Comparison of ENCODE assay signal across 27 mouse cellular contexts in genomic region chr8:84059226-84059625, GRCm38 (mm10). TPM values are rescaled to one million over a fixed set of nuclear protein-coding genes. Genes with fewer than 3 reads are reported as not detected.
DNase-seq lines count a peak whose midpoint lies in the region; ATAC-seq and TF ChIP-seq lines count a peak whose summit lies in the region.
"Had no signal": no experiment of that assay in that cellular context is flagged by ENCODE, and none has a peak within 500 bp of the region (broad histone marks: within the 10 kb centered on the region; RNA-seq: fewer than 3 reads in every experiment).

No protein-coding gene starts in this region.

- H3K27ac ChIP-seq in liver, postnatal 0 days (ENCODE audit: low read depth): no peak overlapping the region
- H3K27ac ChIP-seq in liver, embryonic 11.5 days (ENCODE audit: low read depth, low read length): no peak overlapping the region
- H3K27ac ChIP-seq: embryonic facial prominence, embryonic 10.5 days; forebrain, embryonic 15.5 days; heart, embryonic 10.5 days; hindbrain, embryonic 10.5 days; limb, embryonic 10.5 days; liver, embryonic 13.5 days; lung, embryonic 15.5 days; midbrain, embryonic 12.5 days had no signal

- H3K4me3 ChIP-seq in liver, postnatal 0 days (ENCODE audit: low read depth, low read length): no peak overlapping the region
- no peak overlapping the region for H3K4me3 ChIP-seq in liver, embryonic 11.5 days (ENCODE audit: low read depth, low read length)
- H3K4me3 ChIP-seq: embryonic facial prominence, embryonic 10.5 days; forebrain, embryonic 15.5 days; heart, embryonic 10.5 days; hindbrain, embryonic 10.5 days; limb, embryonic 10.5 days; liver, embryonic 13.5 days; lung, embryonic 15.5 days; midbrain, embryonic 12.5 days had no signal

- peaks cover 7% of the 10 kb centered on the region; the same call in 1 of the 2 replicates for H3K4me1 ChIP-seq in liver, postnatal 0 days (ENCODE audit: insufficient read depth)
- H3K4me1 ChIP-seq in liver, embryonic 11.5 days (replicated peaks; ENCODE audit: control insufficient read depth, insufficient read depth, low read length): peaks cover 12% of the 10 kb centered on the region
- H3K4me1 ChIP-seq: embryonic facial prominence, embryonic 10.5 days; forebrain, embryonic 15.5 days; heart, embryonic 10.5 days; hindbrain, embryonic 10.5 days; limb, embryonic 10.5 days; lung, embryonic 15.5 days; midbrain, embryonic 12.5 days had no signal

- H3K9ac ChIP-seq in liver, postnatal 0 days (replicated peaks): no peak overlapping the region
- H3K9ac ChIP-seq in liver, embryonic 11.5 days (ENCODE audit: low read depth, low read length): no peak overlapping the region
- H3K9ac ChIP-seq: forebrain, embryonic 15.5 days; liver, embryonic 13.5 days; lung, embryonic 15.5 days; midbrain, embryonic 12.5 days had no signal

- H3K9me3 ChIP-seq in liver, postnatal 0 days (ENCODE audit: low read length): no peaks in the 10 kb centered on the region
- H3K9me3 ChIP-seq in liver, embryonic 11.5 days (ENCODE audit: control insufficient read depth, low read length): no peaks in the 10 kb centered on the region
- H3K9me3 ChIP-seq: embryonic facial prominence, embryonic 10.5 days; forebrain, embryonic 15.5 days; heart, embryonic 10.5 days; hindbrain, embryonic 10.5 days; limb, embryonic 10.5 days; liver, embryonic 13.5 days; lung, embryonic 15.5 days; midbrain, embryonic 12.5 days had no signal

- no peak for ATAC-seq in CD4-positive, CD25-positive, alpha-beta regulatory T cell, adult 4 months
- ATAC-seq in liver, postnatal 0 days: no peak
- no peak for ATAC-seq in liver, embryonic 11.5 days (replicated peaks; ENCODE audit: low FRiP score)
- ATAC-seq: forebrain, embryonic 15.5 days; hindbrain, embryonic 16.5 days had no signal

- TF ChIP-seq EP300 in liver, postnatal 0 days (IDR thresholded peaks at IDR 0.05; ENCODE audit: low read depth): no peak

- DNase-seq in CD4-positive, CD25-positive, alpha-beta regulatory T cell, adult 2 months (ENCODE audit: low read depth, low spot score): peak; percentile 27
- DNase-seq in liver, postnatal 0 days: no peak
- no peak for DNase-seq in liver, embryonic 11.5 days (ENCODE audit: low spot score)
- DNase-seq in R1 (ENCODE audit: low read depth, low spot score): peak; percentile 70
- DNase-seq in urinary bladder, postnatal 36 days (ENCODE audit: low spot score in 2 of 2): no peak
- DNase-seq in lung, postnatal 14 days: no peak
- DNase-seq: adrenal gland, postnatal 36 days; cerebellum, adult 11 months; cerebellum, postnatal 10 days; gastrocnemius, postnatal 10 days; kidney, adult 11 months; liver, embryonic 13.5 days; spleen, adult 18-20 months; thymus, postnatal 14 days had no signal

- TF ChIP-seq CTCF in liver, postnatal 0 days (IDR thresholded peaks at IDR 0.05; ENCODE audit: low read depth): peak; percentile 31; the same call in 1 of the 2 replicates

- no peak overlapping the region for H3K4me2 ChIP-seq in liver, postnatal 0 days (ENCODE audit: low read depth, low read length)
- no peak overlapping the region for H3K4me2 ChIP-seq in liver, embryonic 11.5 days
- H3K4me2 ChIP-seq: forebrain, embryonic 15.5 days; liver, embryonic 13.5 days; lung, embryonic 15.5 days; midbrain, embryonic 12.5 days had no signal

- WGBS in liver, postnatal 0 days (ENCODE audit: insufficient replicate concordance): 77% methylated on average over 2 of the region's 2 CpGs
- 87% methylated on average over 2 of the region's 2 CpGs for WGBS in liver, embryonic 11.5 days

- H3K27me3 ChIP-seq in liver, postnatal 0 days (ENCODE audit: insufficient read depth, low read length): no peaks in the 10 kb centered on the region
- no peaks in the 10 kb centered on the region for H3K27me3 ChIP-seq in liver, embryonic 11.5 days (replicated peaks; ENCODE audit: control insufficient read depth, insufficient read depth, low read length)
- H3K27me3 ChIP-seq: forebrain, embryonic 15.5 days; liver, embryonic 13.5 days; lung, embryonic 15.5 days; midbrain, embryonic 12.5 days had no signal

- H3K36me3 ChIP-seq in liver, postnatal 0 days (replicated peaks; ENCODE audit: insufficient read depth, low read length): no peaks in the 10 kb centered on the region
- no peaks in the 10 kb centered on the region for H3K36me3 ChIP-seq in liver, embryonic 11.5 days (ENCODE audit: control insufficient read depth, insufficient read depth, low read length)
- H3K36me3 ChIP-seq: embryonic facial prominence, embryonic 10.5 days; forebrain, embryonic 15.5 days; heart, embryonic 10.5 days; hindbrain, embryonic 10.5 days; limb, embryonic 10.5 days; liver, embryonic 13.5 days; lung, embryonic 15.5 days; midbrain, embryonic 12.5 days had no signal

RNA-seq across cellular contexts. Expression of gene Gm10643, which starts 5.7 kb away (rescaled TPM):
- 1 to 10 TPM; 1.2 to 1.7 TPM for polyA plus RNA-seq in CD4-positive, CD25-positive, alpha-beta regulatory T cell, adult 4 months (2017; shearing (Covaris generic))
- 0.36 and 0.41 TPM in 2 replicates for polyA plus RNA-seq in liver, postnatal 0 days (2015; fragmentation: Nextera tagmentation; extraction: Ambion mirVana)
- polyA plus RNA-seq in liver, embryonic 11.5 days (2014; fragmentation: Nextera tagmentation; extraction: Ambion mirVana): 0.52 and 0.86 TPM in 2 replicates

RNA-seq across cellular contexts. Expression of gene Rfx1, which starts 7.4 kb away (rescaled TPM):
- 10 to 100 TPM; 10.9 to 14.0 TPM for polyA plus RNA-seq in CD4-positive, CD25-positive, alpha-beta regulatory T cell, adult 4 months (2017; shearing (Covaris generic))
- 1.3 and 1.5 TPM in 2 replicates for polyA plus RNA-seq in liver, postnatal 0 days (2015; fragmentation: Nextera tagmentation; extraction: Ambion mirVana)
- 8.4 and 9.5 TPM in 2 replicates for polyA plus RNA-seq in liver, embryonic 11.5 days (2014; fragmentation: Nextera tagmentation; extraction: Ambion mirVana)

RNA-seq across cellular contexts. Expression of gene Rln3, which starts 14.4 kb away (rescaled TPM):
- polyA plus RNA-seq in CD4-positive, CD25-positive, alpha-beta regulatory T cell, adult 4 months (2017; shearing (Covaris generic)): 10 to 100 TPM; 45.1 to 59.1 TPM
- 0.18 TPM in 1 of 2 replicates, not detected in the other for polyA plus RNA-seq in liver, postnatal 0 days (2015; fragmentation: Nextera tagmentation; extraction: Ambion mirVana)
- polyA plus RNA-seq in liver, embryonic 11.5 days (2014; fragmentation: Nextera tagmentation; extraction: Ambion mirVana): 0.42 TPM in 1 of 2 replicates, not detected in the other
- polyA plus RNA-seq: cortical plate, adult 2 months; embryonic facial prominence, embryonic 10.5 days; forebrain, embryonic 15.5 days; kidney, embryonic 16.5 days; limb, embryonic 10.5 days; liver, embryonic 13.5 days; lung, embryonic 15.5 days; midbrain, embryonic 12.5 days; neural tube, embryonic 11.5 days had no signal

RNA-seq across cellular contexts. Expression of gene Il27ra, which starts 16.8 kb away (rescaled TPM):
- 100 to 1,000 TPM; 261 to 389 TPM for polyA plus RNA-seq in CD4-positive, CD25-positive, alpha-beta regulatory T cell, adult 4 months (2017; shearing (Covaris generic))
- polyA plus RNA-seq in liver, postnatal 0 days (2015; fragmentation: Nextera tagmentation; extraction: Ambion mirVana): 0.76 and 0.88 TPM in 2 replicates
- 1.8 and 3.1 TPM in 2 replicates for polyA plus RNA-seq in liver, embryonic 11.5 days (2014; fragmentation: Nextera tagmentation; extraction: Ambion mirVana)

RNA-seq across cellular contexts. Expression of gene Palm3, which starts 38.0 kb away (rescaled TPM):
- 1 to 10 TPM; 2.0 to 2.9 TPM for polyA plus RNA-seq in CD4-positive, CD25-positive, alpha-beta regulatory T cell, adult 4 months (2017; shearing (Covaris generic))
- 0.04 TPM in 1 of 2 replicates, not detected in the other for polyA plus RNA-seq in liver, postnatal 0 days (2015; fragmentation: Nextera tagmentation; extraction: Ambion mirVana)
- polyA plus RNA-seq in liver, embryonic 11.5 days (2014; fragmentation: Nextera tagmentation; extraction: Ambion mirVana): 0.66 and 1.2 TPM in 2 replicates
- polyA plus RNA-seq: large intestine, adult 2 months had no signal

Comparison
In these comparisons a context has a peak if more than half of its experiments do, and no peak if none do; other contexts are left out.
1. DNase-seq: peak in CD4-positive, CD25-positive, alpha-beta regulatory T cell, adult 2 months (single experiment) and R1 (single experiment); none in liver, postnatal 0 days (single experiment), liver, embryonic 11.5 days (single experiment), urinary bladder, postnatal 36 days (0 of 2) and lung, postnatal 14 days (single experiment).
2. RNA of gene Rln3, which starts 14.4 kb away (polyA plus RNA-seq): 45.1 to 59.1 TPM in CD4-positive, CD25-positive, alpha-beta regulatory T cell, adult 4 months; 0.42 TPM in liver, embryonic 11.5 days and 0.18 TPM in liver, postnatal 0 days; every median in the first group is over 10 times any median in the second.